Mouse (Mus musculus) bone marrow macrophage, adult 2 months (primary cell): Measurements from ENCODE around the gene Slc6a3.

Experiments
- CTCF ChIP-seq: IDR thresholded peaks from 2 replicates; pipeline ENCODE4 v1.5.1; 2012; ENCODE audit warnings: low read depth, mild to moderate bottlenecking, low read length, moderate library complexity
- POLR2A ChIP-seq: IDR thresholded peaks from 2 replicates; pipeline ENCODE4 v1.6.1; 2012; ENCODE audit warnings: mild to moderate bottlenecking, low read depth, low read length, borderline replicate concordance

DNA sequence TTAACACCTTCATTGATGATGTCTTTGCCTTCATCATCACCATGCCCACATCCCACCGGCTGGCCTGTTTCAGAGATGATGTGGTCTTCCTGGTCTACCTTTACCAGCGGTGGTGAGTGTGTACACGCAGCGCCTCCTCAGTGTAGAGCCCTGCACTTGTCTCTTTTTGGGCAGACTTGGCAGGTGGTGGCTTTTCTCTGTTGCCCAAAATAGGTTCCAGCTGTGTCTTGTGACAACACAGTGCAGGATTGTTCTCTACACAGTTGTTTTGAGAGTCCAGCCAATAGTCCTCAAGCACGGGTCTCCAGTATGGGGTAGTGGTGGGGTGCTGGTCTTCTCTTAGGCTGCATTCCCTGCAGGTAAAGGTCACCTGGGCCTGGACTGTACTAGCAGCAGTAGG lies 81.9 kb downstream of the Slc6a3 start:
- no peak for TF ChIP-seq CTCF
- TF ChIP-seq POLR2A: no peak
